Mouse (Mus musculus): ENCODE data around the gene Nsfl1c. TPM values are rescaled to one million over a fixed set of nuclear protein-coding genes. Genes with fewer than 3 reads are reported as not detected.
A peak's percentile ranks its signal among the peaks of the same experiment; 100 is the strongest.

Gene Nsfl1c
- polyA plus RNA-seq, 1 experiment: 79.3 TPM

GRCm38 (mm10) chr2:151512199-151512598, 18.2 kb downstream of the Nsfl1c start:
- TF ChIP-seq POLR2A (IDR thresholded peaks at IDR 0.05; ENCODE audit: control insufficient read depth, extremely low read depth, insufficient read depth, low read length, poor library complexity) (no peak), CTCF (IDR thresholded peaks at IDR 0.05; ENCODE audit: borderline replicate concordance, control insufficient read depth, extremely low read depth, insufficient read depth, low read length, poor library complexity) (no peak)
- no peak overlapping the region for H3K27ac ChIP-seq (ENCODE audit: control insufficient read depth, insufficient read depth, low read length)
- H3K4me3 ChIP-seq (ENCODE audit: control insufficient read depth, insufficient read depth, low read length): no peak overlapping the region
- no peaks in the 10 kb centered on the region for H3K27me3 ChIP-seq (ENCODE audit: control insufficient read depth, insufficient read depth, low read length)
- no peaks in the 10 kb centered on the region for H3K4me1 ChIP-seq (replicated peaks; ENCODE audit: control insufficient read depth, insufficient read depth, low read length)
- no peak for DNase-seq
- peaks cover 38% of the 10 kb centered on the region for H3K36me3 ChIP-seq (ENCODE audit: control insufficient read depth, insufficient read depth, low read length)

GRCm38 (mm10) chr2:151513525-151514285, 19.7 kb downstream of the Nsfl1c start:
- Histone ChIP-seq H3K36me3 (ENCODE audit: control insufficient read depth, insufficient read depth, low read length) (peaks cover 30% of the 10 kb centered on the region), H3K4me1 (replicated peaks; ENCODE audit: control insufficient read depth, insufficient read depth, low read length) (no peaks in the 10 kb centered on the region), H3K27me3 (ENCODE audit: control insufficient read depth, insufficient read depth, low read length) (no peaks in the 10 kb centered on the region), H3K4me3 (ENCODE audit: control insufficient read depth, insufficient read depth, low read length) (no peak overlapping the region), H3K27ac (ENCODE audit: control insufficient read depth, insufficient read depth, low read length) (no peak overlapping the region)
- TF ChIP-seq POLR2A (IDR thresholded peaks at IDR 0.05; ENCODE audit: control insufficient read depth, extremely low read depth, insufficient read depth, low read length, poor library complexity) (no peak), CTCF (IDR thresholded peaks at IDR 0.05; ENCODE audit: borderline replicate concordance, control insufficient read depth, extremely low read depth, insufficient read depth, low read length, poor library complexity) (0 out of 2 replicates have a peak, but pooled peaks have one; percentile 24)
- 91% methylated on average over 3 of the region's 3 CpGs for WGBS
- no peak for DNase-seq

- no peak overlapping the region for H3K4me3 ChIP-seq (ENCODE audit: control insufficient read depth, insufficient read depth, low read length)
- TF ChIP-seq POLR2A (IDR thresholded peaks at IDR 0.05; ENCODE audit: control insufficient read depth, extremely low read depth, insufficient read depth, low read length, poor library complexity) (no peak), CTCF (IDR thresholded peaks at IDR 0.05; ENCODE audit: borderline replicate concordance, control insufficient read depth, extremely low read depth, insufficient read depth, low read length, poor library complexity) (no peak)
- WGBS: 90% methylated on average over 2 of the region's 2 CpGs
- H3K36me3 ChIP-seq (ENCODE audit: control insufficient read depth, insufficient read depth, low read length): no peaks in the 10 kb centered on the region
- H3K27ac ChIP-seq (ENCODE audit: control insufficient read depth, insufficient read depth, low read length): no peak overlapping the region
- DNase-seq: no peak
- no peaks in the 10 kb centered on the region for H3K4me1 ChIP-seq (replicated peaks; ENCODE audit: control insufficient read depth, insufficient read depth, low read length)
- no peaks in the 10 kb centered on the region for H3K27me3 ChIP-seq (ENCODE audit: control insufficient read depth, insufficient read depth, low read length)
Measured at GRCm38 (mm10) chr2:151519000-151519399, 25.0 kb downstream of the Nsfl1c start.

- Histone ChIP-seq H3K36me3 (ENCODE audit: control insufficient read depth, insufficient read depth, low read length) (no peaks in the 10 kb centered on the region), H3K4me3 (ENCODE audit: control insufficient read depth, insufficient read depth, low read length) (no peak overlapping the region), H3K27ac (ENCODE audit: control insufficient read depth, insufficient read depth, low read length) (no peak overlapping the region), H3K4me1 (replicated peaks; ENCODE audit: control insufficient read depth, insufficient read depth, low read length) (peaks cover 35% of the 10 kb centered on the region), H3K27me3 (ENCODE audit: control insufficient read depth, insufficient read depth, low read length) (no peaks in the 10 kb centered on the region)
- TF ChIP-seq POLR2A (IDR thresholded peaks at IDR 0.05; ENCODE audit: control insufficient read depth, extremely low read depth, insufficient read depth, low read length, poor library complexity) (no peak), CTCF (IDR thresholded peaks at IDR 0.05; ENCODE audit: borderline replicate concordance, control insufficient read depth, extremely low read depth, insufficient read depth, low read length, poor library complexity) (no peak)
- no peak for DNase-seq
- WGBS: 68% methylated on average over 4 of the region's 4 CpGs
Measured at GRCm38 (mm10) chr2:151524324-151525041, 30.5 kb downstream of the Nsfl1c start.

GRCm38 (mm10) chr2:151525520-151525919, 31.5 kb downstream of the Nsfl1c start:
- 89% methylated on average over 2 of the region's 2 CpGs for WGBS

GRCm38 (mm10) chr2:151528066-151528465, 34.1 kb downstream of the Nsfl1c start:
- peak overlapping the region; percentile 87 for H3K27ac ChIP-seq (ENCODE audit: control insufficient read depth, insufficient read depth, low read length)
- H3K4me3 ChIP-seq (ENCODE audit: control insufficient read depth, insufficient read depth, low read length): no peak overlapping the region
- TF ChIP-seq POLR2A (IDR thresholded peaks at IDR 0.05; ENCODE audit: control insufficient read depth, extremely low read depth, insufficient read depth, low read length, poor library complexity): no peak
- no peak for TF ChIP-seq CTCF (IDR thresholded peaks at IDR 0.05; ENCODE audit: borderline replicate concordance, control insufficient read depth, extremely low read depth, insufficient read depth, low read length, poor library complexity)
- H3K27me3 ChIP-seq (ENCODE audit: control insufficient read depth, insufficient read depth, low read length): no peaks in the 10 kb centered on the region
- peak; percentile 78 for DNase-seq
- peaks cover 59% of the 10 kb centered on the region for H3K4me1 ChIP-seq (replicated peaks; ENCODE audit: control insufficient read depth, insufficient read depth, low read length)
- WGBS: 11% methylated on average over 1 of the region's 1 CpGs
- H3K36me3 ChIP-seq (ENCODE audit: control insufficient read depth, insufficient read depth, low read length): no peaks in the 10 kb centered on the region

More at GRCm38 (mm10) chr2:151525520-151525919, 31.5 kb downstream of the Nsfl1c start:
- H3K36me3 ChIP-seq (ENCODE audit: control insufficient read depth, insufficient read depth, low read length): no peaks in the 10 kb centered on the region
- H3K27ac ChIP-seq (ENCODE audit: control insufficient read depth, insufficient read depth, low read length): no peak overlapping the region
- H3K4me3 ChIP-seq (ENCODE audit: control insufficient read depth, insufficient read depth, low read length): no peak overlapping the region
- TF ChIP-seq POLR2A (IDR thresholded peaks at IDR 0.05; ENCODE audit: control insufficient read depth, extremely low read depth, insufficient read depth, low read length, poor library complexity) (no peak), CTCF (IDR thresholded peaks at IDR 0.05; ENCODE audit: borderline replicate concordance, control insufficient read depth, extremely low read depth, insufficient read depth, low read length, poor library complexity) (no peak)
- H3K4me1 ChIP-seq (replicated peaks; ENCODE audit: control insufficient read depth, insufficient read depth, low read length): peaks cover 46% of the 10 kb centered on the region
- no peak for DNase-seq
- H3K27me3 ChIP-seq (ENCODE audit: control insufficient read depth, insufficient read depth, low read length): no peaks in the 10 kb centered on the region
